Mouse (Mus musculus) adrenal gland, postnatal 4 days (tissue): ENCODE measurements around the gene Jmjd6. TPM values are rescaled to one million over a fixed set of nuclear protein-coding genes. Genes with fewer than 3 reads are reported as not detected.
"Not testable (repeated sequence)": the region's sequence is repeated elsewhere in the genome, so short reads cannot be mapped to it uniquely, and the experiment has no call there.

Source experiments
- DNase-seq, 2 experiments: peaks; one replicate each; pipeline ENCODE4 v3.0.0; 2021 to 2022; ENCODE audit warnings: low spot score in 2 of 2, mixed read lengths in 2 of 2
- total RNA-seq, 2 experiments: library from RNA; stranded (reverse); gene quantifications; 2 replicates each; pipeline ENCODE4 v1.2.3; 2021

Gene Jmjd6
- total RNA-seq, 2 experiments from 2014 or later = 38.6 to 39.2 TPM

DNA sequence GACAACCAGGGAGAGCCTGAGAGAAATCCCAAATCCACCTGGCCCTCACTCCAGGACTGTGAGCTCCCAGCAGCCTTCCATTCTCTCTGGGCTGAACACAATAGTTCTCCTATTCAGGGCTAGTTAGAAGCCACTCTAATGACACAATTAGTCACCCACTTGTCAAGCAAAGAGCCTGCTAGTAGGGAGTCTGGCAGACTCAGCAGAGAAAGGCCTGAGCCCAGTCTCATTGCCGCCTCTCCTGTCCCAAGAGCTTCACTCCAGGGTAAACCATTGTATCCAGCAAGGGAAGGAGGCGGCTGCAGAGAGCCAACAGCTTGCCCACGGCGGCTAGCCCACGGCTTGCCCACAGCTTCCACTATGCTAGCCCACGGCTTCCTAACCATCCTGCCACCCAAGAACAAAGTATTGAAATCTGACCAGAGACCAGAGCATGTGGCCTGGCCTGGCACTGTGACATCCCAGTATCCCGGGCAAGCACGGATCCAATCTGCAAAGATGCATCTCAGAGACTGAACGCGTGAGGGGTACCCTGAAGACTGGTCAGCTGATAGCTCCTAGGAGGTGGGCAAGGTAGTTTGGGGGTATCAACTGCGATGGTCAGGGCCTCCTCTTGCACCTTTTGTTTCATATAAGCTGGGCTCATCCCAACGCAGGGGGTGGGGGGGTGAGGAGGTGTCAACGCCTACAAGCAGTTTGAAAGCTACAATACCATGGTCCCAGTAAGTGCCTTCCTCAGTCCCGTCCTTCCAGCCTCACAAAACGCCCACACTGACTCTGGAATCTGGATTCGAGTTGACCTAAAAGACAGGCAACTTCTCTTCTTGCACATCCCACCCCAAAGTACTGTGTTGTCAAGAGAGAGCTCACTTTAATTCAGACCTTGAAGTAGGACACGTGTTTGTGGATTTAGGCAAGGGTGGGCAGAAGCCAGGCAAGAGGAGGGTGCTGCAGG lies 16.4 kb downstream of the Jmjd6 start:
- DNase-seq = no peak

DNA sequence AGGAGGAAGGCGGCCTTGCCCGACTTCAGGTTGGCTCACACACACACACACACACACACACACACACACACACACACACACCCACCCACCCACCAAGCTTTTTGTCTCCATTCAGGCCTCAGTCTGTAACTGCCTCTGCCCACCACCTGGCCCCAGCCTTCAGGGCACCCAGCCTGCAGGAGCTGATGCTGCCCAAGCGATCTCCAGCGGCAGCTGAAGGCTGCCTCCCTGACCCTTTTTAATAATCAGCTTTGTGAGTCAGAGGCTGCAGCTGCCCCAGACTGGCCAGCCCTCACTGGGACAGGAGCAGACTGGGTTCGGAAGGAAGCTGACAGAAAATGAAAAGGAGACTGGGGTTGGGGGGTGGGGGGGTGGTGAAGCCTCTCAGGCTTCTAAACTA lies 18.0 kb downstream of the Jmjd6 start:
- DNase-seq = no peak

DNA sequence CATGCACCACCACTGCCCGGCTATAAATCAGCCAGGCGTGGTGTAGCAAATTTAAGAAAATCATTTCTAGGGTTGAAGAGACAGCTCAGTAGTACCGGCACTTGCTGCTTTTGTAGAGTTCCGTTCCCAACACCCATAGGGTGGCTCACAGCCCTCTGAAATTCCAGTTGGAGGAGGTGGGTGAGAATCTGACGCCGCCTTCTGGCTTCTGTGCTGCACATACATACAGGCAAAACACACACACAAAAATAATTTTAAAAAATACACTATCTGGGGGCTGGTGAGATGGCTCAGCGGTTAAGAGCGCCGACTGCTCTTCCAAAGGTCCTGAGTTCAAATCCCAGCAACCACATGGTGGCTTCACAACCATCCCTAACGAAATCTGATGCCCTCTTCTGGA lies 19.4 kb downstream of the Jmjd6 start:
- DNase-seq = not testable (repeated sequence)

DNA sequence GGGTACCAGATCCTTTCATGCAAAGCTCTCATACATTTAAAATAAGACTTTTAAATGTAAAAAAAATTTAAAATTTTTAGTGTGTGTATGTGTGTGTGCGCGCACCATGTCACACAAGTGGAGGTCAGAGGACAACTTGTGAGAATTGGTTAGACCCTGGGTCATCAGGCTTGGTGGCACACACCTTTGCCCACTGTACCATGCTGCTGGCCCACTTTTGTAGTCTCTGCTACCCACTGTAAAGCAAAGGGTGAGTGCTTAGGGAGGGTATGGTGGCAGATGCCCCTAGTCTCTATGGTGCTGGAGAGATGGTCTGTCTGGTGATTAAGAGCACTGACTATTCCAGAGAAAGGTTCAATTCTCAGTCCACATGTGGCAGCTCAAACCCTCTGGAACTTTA lies 20.0 kb downstream of the Jmjd6 start:
- DNase-seq = no peak

DNA sequence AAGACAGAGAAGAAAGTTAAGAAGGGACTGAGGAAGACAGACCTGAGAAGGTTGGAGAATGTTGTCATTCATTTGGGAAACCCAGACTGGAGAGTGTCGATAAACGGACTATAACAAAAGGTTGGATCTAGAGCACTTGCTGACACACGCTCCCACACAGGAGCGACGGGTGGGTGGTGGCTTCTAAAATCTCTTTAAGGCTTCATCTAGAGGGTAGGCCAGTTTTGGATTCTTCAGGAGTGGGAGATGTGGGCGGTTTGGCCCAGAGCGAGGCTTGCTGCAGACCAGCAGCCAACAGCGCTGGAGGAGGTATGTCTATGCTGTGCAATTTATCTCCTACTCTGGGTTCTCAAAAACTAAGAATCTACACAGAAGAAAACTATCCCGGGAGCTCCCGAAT lies 20.6 kb downstream of the Jmjd6 start:
- no peak for DNase-seq

DNA sequence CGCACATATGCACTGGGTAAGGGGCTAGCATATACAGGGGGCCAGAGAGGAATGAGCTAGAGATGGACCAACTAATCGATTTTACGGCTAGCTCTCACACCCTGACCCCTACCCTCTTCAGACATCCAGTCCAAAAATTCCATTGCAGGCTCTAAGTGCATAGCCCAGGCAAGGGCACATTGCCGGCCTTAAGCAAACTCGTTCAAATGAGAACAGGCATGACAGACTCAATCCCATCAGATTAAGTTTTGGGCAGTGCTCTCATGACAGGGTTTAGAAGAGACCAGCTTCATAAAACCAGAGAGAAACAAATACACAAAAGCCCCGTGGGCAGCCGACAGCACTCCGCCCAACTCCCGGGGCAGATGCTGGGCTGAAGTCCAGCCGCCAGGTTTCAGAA lies 21.0 kb downstream of the Jmjd6 start:
- DNase-seq = no peak

DNA sequence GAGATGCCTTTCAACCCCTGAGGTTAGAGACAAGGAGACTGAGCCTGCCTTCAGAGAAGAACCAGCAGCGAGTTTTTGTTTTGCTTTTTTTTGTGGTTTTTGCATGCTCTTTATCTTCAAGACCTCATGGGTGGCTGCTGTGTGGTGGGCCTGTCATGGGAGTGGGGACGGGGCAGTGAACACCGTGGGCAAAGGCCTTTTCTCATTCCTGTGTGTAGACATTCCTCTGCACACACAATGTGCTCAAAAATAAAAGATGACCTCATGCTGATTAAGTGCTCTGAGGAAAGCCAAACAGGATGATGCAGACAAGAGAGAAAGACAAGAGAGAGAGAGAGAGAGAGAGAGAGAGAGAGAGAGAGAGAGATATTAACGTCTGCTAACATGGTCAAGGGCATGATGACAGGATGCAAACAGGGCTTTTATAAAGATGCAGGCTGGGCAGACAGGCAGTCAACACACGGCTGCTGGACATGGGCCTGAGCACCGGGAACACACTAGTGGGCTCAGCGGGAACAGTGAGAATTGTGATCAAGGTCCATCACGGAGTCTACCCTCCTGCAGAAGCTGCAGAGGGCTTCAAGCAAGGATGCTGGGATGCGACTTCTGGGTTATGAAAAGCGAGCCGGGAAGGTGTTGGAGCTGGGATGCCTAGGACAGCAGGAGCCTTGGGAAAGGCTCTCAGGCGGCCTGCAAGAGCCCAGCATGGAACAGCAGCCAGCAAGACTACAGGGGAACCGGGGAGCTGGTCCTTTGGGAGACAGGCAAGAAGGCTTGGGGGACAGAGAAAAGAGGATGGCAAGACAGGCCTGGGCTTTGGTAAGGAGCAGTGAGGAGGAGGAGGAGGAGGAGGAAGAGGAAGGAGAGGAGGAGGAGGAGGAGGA lies 21.9 kb downstream of the Jmjd6 start:
- DNase-seq = no peak

DNA sequence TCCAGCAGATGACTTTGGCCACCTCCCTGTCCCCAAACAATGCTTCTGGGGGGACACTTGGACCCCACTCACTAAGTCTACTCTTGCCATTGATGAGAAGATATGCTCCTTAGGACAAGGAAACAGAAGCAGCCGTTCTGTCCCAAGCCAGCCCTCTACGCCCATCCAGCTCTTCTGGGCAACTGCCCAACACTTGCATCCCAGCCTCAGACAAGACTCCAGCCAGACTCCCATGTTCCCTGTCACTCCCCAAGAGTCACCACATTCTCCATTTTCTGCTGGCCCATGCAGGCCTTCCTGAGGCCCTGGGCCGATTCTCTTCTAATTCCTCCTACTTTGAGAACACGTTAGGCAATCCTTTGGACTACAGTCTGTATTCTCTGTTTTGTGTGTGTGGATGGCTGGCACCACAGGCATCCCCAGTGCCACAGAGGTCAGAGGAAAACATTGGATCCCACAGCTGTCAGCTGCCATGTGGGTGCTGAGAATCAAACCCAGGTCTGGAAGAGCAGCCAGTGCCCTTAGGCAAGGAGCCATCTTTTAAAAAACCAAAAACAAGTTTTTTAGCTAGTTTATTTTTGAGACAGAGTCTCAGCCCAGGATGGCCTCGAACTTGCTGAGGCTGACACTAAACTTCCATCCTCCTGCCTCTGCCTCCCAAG lies 23.2 kb downstream of the Jmjd6 start:
- DNase-seq = no peak

DNA sequence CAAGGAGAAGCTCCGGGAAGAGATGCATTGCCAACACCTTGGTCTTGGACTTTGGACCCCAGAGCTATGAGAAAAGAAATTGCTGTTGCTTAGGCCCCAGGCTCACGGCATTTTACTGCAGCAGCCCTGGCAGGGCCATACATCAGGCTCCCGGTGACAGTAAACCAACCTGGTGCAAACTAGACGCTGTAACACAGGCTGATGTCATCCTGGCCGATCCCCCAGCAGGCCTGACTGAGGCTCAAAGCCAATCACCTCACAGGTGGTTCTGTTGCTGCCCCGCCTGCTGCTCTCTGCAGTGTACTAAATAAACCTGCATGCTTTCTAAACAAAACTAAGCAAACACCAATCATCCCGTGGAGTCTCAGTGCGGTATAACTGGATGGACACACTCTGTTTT lies 24.5 kb downstream of the Jmjd6 start:
- no peak for DNase-seq

DNA sequence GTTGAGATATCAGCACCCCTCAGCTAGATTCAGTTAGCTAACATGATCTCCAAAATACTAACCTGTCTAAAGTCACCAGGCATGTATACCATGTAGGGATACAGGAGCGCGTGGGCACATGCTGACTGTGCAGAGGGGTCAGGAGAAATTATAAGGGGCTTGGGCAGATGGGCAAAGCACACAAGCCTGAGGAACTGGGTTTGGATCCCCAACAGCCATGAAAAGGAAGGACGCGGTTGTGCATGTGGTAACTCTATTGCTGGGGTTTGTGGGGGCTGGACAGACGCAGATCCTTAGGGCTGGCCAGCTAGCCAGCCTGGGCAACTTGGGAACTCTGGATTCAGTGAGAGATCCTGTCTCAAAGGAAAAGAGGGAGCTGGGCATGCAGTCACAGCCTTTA lies 25.7 kb downstream of the Jmjd6 start:
- no peak for DNase-seq

DNA sequence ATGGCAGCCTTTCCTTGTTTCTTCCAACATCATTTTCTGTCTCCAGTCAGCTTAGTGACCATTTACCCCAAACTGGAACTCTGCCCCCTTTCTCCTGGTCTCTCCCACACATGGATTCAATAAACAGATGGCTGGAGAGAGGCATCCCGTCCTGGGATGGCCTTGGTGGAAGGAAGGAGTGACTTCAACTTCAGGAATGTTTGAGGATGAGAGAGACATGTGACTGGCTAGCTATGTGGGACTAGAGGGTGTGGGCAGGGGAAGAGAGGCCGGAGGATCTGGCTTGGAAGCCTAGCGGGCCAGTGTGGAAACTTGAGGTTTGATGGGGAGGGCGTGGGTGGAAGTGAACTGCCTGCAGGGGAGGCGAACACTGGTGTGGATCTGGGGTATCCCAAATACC lies 26.5 kb downstream of the Jmjd6 start:
- no peak for DNase-seq

DNA sequence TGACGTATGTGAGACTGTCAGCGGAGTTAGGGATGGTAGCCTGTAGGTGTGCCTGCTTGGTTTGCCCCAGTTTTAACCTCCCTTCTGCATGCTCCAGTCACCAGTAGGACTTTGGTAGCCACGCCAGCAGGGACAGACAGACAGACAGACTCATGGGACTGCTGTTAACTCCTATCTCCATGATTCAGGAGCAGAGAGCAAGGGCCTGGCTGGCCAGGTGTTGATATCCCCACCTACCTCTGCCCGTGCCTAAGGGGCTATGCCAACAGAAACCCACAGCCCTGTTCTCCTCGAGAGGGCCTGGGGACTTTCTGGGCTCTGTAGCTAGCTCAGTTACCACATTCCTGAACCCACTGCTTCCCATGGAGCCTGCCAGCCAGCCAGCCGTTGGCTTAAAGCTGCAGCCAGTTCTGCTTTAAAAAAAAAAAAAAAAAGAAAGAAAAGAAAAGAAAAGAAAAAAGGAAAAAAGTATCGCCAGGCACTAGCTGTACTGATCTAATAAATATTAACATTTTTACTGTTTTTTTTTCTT lies 28.3 kb downstream of the Jmjd6 start:
- DNase-seq = no peak

DNA sequence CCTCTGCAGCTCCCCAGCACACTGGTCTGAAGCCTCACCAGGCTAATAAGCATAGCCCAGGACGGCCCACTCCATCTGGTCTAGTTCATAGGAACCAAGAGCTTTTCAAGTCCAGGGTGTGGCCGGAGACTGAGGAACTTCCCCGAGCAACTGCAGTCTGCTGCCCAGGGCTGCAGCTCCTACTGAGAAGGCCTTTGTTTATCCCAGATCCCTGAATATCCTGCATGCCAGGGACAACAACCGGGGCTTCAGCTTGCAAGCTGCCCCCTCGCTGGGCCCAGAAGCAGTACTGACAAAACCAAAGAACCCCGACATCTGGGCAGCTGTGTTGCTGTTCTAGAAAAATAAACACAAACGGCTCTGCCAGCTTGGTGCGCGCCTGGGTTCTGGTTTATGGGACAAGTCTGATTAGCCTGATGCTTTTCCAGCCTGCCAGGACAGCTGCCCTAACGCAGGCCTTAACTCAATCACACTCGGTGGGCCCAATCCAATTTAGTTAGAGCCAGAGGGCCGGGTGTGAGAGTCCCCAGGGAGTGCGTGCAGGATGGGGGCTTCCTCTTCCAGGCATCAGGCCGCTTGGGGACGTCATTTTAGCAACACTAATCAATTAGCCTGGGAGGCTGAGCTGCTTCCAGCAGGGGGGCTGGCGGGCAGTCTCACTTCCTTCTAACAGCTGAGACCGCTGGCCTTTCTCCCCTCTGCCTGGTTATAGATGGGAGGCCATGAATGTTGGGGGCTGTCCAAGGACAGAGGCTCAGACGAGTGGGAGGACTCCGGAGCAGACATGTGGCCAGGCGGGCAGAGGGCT lies 29.0 kb downstream of the Jmjd6 start:
- DNase-seq = no peak

DNA sequence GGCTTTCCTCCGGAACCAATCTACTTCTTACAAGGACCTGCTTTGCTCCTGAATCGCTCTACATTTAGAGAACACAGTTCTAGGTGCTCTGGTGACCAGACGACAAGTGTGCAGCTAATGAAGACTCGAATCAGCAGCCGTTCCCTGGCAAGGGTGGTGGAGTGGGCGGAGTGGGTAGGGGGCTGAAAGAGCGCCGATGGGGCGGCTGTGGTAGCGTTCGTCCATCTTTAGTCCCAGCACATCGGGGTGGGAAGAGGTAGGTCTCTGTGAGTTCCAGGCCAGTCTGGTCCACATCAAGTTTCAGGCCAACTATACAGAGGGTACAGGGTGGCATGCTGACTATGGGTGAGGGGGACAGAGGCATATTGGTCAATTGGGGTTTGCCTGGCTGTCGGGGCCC lies 29.6 kb downstream of the Jmjd6 start:
- no peak for DNase-seq

DNA sequence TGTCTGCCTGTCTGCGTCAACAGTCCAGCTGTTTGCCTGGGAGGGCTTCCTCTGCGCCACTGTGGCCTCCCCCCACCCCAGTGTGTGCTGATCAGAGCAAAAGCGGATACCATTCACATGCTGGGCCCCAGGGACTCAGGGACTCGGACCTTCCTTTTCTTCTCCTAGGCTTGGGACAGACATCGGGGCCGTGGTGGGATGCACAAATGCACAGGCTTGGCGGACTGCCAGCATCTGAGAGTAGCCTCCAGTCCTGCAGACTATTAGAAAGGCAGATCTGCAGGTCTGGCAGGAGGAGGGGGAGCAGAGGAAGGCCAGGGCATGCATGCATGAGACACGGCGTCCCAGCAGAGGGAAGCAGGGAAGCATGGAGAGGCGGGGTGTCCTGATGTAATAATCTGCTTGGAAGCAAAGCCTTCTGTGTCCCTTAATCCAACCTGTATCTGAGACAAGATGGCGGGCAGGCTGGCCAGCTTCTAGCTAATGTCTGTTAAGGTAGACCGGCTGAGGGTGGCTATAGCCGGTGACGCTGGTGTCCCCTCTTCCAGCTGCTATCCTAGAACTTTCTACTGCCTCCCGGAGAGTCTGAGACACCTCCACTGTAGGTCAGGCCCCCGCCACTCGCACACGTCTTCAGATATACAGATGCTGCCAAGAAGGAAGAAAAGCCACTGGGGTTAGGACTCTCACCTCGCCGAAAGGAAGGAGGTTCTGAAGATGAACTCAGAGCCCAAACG lies 30.3 kb downstream of the Jmjd6 start:
- DNase-seq = no peak

DNA sequence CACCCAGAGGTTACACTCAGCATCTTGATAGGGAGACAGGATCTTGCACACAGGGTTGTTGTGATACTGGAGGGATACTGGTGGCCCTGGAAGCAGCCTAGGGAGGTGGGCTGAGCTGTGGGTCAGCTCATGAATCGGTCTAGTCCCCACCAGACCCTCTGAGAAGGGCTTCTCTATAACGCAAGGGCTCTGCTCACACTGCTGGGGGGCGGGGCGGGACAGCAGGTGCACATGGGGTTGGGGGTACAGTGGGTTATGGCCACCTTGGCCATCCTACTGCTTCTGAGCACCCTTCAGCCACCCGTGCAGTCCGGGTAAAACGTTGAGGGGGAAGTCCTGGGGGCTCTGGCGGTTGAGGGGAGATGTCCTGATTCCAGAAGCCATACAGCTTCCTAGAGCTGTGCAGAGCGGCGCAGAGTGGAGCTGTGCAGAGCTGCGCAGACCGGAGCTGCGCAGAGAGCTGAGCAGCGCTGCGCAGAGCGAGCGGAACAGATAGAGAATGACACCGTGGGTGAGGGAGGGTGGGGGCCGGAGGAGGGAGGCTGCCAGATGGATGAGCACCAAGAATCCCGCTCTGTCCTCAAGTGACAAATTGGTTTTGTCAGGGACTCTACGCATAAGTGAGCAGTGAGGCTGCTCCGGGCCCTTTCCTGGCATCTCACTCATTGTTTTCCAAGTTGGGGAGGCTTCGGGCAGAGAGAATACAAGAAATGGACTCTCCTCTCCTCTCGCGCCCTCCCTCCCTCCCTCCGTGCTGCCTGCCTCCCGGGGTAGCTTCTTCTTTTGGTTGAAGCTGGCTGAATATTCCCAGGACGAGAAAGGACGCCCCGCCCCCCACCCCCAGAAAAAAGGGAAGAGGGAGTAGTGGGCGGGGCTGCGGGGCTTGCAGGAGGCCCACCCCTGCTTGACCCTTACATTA lies 32.0 kb downstream of the Jmjd6 start:
- DNase-seq = no peak

DNA sequence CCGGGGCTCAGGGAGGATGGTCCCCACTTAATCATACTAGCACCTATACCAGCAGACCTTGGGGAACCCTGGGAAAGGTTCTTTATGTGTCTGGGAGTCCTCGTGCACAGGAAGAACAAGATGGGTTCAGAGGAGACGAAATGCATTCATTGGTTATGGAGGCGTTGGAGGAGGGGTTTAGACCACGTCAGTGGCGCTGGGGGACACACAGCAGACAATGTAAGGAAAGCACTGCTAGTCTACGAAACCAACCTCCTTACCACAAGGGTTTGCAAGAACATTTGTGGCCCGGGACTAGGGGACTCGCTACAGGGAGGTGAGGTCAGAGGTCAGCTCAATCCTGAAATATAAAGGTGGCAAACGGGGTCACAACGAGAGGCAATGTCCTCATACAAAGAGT lies 32.7 kb downstream of the Jmjd6 start:
- DNase-seq = no peak

DNA sequence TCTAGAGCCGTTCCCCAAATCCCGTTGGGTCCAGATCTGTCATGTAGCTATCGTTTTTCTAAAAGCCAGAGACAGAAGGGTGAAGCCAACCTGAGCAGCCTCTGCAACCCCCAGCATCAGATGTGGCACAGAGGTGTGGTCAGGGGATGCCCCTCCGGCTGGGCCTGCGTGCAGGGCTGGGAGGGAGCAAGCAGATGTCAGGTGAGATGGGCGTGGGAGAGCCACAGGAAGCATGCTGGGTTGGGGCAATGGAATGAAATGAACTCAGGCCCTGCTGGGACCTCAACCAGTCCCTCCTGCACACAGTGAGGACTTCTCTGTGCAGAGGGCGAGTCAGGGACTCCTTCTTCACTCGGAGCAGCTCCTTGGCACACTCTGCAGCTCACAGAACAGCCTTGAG lies 33.7 kb downstream of the Jmjd6 start:
- DNase-seq = no peak
